Mouse (Mus musculus) hindbrain, embryonic 16.5 days (tissue): ENCODE data around the gene Kcna1. TPM values are rescaled to one million over a fixed set of nuclear protein-coding genes. Genes with fewer than 3 reads are reported as not detected.

Experiments
- ATAC-seq: fragments of 200-750 bp; cut with Nextera tagmentation; 2 replicates; pipeline ENCODE4 v1.8.0; 2017; ENCODE audit warnings: moderate TSS enrichment, moderate library complexity
- H3K27ac ChIP-seq: fragments of 300-500 bp; sonication (generic); 2 replicates; pipeline ENCODE4 v1.5.1; 2014; ENCODE audit warnings: low read depth, mild to moderate bottlenecking, control low read depth, low read length, moderate library complexity
- H3K27me3 ChIP-seq: fragments of 300-500 bp; sonication (generic); replicated peaks from 2 replicates; pipeline ENCODE4 v1.6.1; 2014; ENCODE audit warnings: low read length; ENCODE audit not compliant: control insufficient read depth, insufficient read depth
- H3K36me3 ChIP-seq: fragments of 300-500 bp; sonication (generic); 2 replicates; pipeline ENCODE4 v1.6.1; 2014; ENCODE audit warnings: mild to moderate bottlenecking, low read length, moderate library complexity, mixed read lengths; ENCODE audit not compliant: control insufficient read depth, insufficient read depth
- H3K4me1 ChIP-seq: fragments of 300-500 bp; sonication (generic); 2 replicates; pipeline ENCODE4 v1.6.1; 2014; ENCODE audit warnings: low read depth, low read length; ENCODE audit not compliant: control insufficient read depth, insufficient read depth
- H3K4me2 ChIP-seq: fragments of 300-500 bp; sonication (generic); 2 replicates; pipeline ENCODE4 v1.6.1; 2014; ENCODE audit warnings: mild to moderate bottlenecking, low read length, control low read depth, moderate library complexity
- H3K4me3 ChIP-seq: fragments of 300-500 bp; sonication (generic); 2 replicates; pipeline ENCODE4 v1.5.1; 2014; ENCODE audit warnings: mild to moderate bottlenecking, low read length, control low read depth, moderate library complexity
- H3K9ac ChIP-seq: fragments of 300-500 bp; sonication (generic); 2 replicates; pipeline ENCODE4 v1.6.1; 2014; ENCODE audit warnings: low read depth, mild to moderate bottlenecking, control low read depth, low read length, moderate library complexity
- H3K9me3 ChIP-seq: fragments of 300-500 bp; sonication (generic); 2 replicates; pipeline ENCODE4 v1.6.1; 2014; ENCODE audit warnings: mild to moderate bottlenecking, low read length, moderate library complexity; ENCODE audit not compliant: control insufficient read depth
- WGBS: fragments of 180-500 bp; shearing (Covaris S2); extraction: QIAGEN DNeasy Blood & Tissue Kit; methylation state at CpG from one replicate; pipeline ENCODE4 v1.1.7; 2014; 5-methylcytosine and 5-hydroxymethylcytosine counted together
- polyA plus RNA-seq: library from polyadenylated mRNA; unstranded; fragments of >200 nt; fragmentation: Nextera tagmentation; extraction: Ambion mirVana; gene quantifications from 2 replicates; pipeline ENCODE4 v1.2.1, GENCODE M21; 2015

Gene Kcna1
- polyA plus RNA-seq, 1 experiment from 2014 or later, result 5.5 TPM

DNA sequence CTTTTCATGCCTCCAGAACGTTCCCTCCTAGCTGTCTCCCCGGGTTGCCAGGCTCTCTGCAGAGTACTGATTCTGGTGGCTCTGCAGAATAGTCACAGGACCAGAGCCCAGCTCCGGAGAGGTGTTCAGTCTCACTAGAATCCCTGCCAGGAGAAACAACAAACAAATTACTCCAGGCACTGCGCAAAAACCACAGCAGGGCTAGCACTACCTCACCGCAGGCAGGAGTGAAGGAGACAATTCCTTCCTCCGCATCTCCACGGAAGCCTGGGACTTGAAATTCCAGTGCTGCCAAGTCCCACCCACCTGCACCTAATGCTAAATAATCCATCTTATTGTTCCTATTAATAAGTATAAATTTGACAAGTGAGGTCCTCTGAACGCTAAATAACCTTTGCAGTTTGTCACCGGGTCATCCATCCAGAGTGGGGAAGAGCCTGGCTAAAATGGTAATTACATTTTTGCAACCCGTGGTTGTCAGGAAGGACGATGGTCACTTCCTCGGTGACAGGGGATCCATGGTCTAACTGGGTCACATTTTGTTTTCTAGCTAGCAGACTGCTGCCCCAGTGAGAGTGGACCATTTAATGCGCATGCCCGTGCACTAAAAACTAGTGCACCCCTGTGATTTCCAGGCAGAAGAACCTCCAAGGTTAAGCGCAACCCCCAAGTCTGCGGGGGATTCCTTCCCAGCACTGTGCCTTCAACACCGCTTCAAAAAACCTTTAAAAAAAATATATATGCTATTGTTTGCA lies 36.8 kb downstream of the Kcna1 start:
- no peaks in the 10 kb centered on the region for H3K4me1 ChIP-seq
- H3K36me3 ChIP-seq, result no peaks in the 10 kb centered on the region
- no peak overlapping the region for H3K9ac ChIP-seq
- H3K4me3 ChIP-seq, result no peak overlapping the region
- no peak for ATAC-seq
- 60% methylated on average over 17 of the region's 17 CpGs for WGBS
- H3K4me2 ChIP-seq, result no peak overlapping the region
- no peak overlapping the region for H3K27ac ChIP-seq
- no peaks in the 10 kb centered on the region for H3K27me3 ChIP-seq
- H3K9me3 ChIP-seq, result no peaks in the 10 kb centered on the region

DNA sequence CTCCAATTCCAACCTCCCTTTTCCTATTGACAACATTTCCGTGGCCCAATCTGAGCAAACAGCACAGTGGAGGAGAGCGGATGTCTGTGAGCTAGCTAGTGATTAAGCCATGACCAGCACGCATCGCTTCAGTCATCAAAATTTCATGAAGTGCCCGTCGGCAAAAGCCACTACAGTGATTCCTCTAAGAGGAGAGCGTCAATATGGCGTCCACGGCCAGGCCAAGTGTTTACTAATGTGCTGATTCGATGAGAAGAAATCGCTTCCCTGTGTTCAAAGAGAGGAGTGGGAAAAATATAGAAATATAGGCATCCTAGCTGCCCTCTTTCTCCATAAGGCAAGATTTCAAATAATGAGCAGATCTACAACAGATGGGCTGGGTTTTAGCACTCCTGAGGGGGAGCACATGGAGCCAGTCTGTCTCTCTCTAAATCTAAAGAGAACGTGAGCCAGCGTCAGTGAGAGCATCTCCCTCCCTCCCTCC lies 44.3 kb downstream of the Kcna1 start:
- no peaks in the 10 kb centered on the region for H3K9me3 ChIP-seq
- no peak overlapping the region for H3K9ac ChIP-seq
- no peak overlapping the region for H3K4me3 ChIP-seq
- H3K4me1 ChIP-seq, result no peaks in the 10 kb centered on the region
- ATAC-seq, result peak; percentile 68
- no peaks in the 10 kb centered on the region for H3K27me3 ChIP-seq
- 67% methylated on average over 13 of the region's 13 CpGs for WGBS
- no peak overlapping the region for H3K4me2 ChIP-seq
- no peaks in the 10 kb centered on the region for H3K36me3 ChIP-seq
- H3K27ac ChIP-seq, result 0 out of 2 replicates have a peak overlapping the region, but pooled peaks have one; percentile 33

DNA sequence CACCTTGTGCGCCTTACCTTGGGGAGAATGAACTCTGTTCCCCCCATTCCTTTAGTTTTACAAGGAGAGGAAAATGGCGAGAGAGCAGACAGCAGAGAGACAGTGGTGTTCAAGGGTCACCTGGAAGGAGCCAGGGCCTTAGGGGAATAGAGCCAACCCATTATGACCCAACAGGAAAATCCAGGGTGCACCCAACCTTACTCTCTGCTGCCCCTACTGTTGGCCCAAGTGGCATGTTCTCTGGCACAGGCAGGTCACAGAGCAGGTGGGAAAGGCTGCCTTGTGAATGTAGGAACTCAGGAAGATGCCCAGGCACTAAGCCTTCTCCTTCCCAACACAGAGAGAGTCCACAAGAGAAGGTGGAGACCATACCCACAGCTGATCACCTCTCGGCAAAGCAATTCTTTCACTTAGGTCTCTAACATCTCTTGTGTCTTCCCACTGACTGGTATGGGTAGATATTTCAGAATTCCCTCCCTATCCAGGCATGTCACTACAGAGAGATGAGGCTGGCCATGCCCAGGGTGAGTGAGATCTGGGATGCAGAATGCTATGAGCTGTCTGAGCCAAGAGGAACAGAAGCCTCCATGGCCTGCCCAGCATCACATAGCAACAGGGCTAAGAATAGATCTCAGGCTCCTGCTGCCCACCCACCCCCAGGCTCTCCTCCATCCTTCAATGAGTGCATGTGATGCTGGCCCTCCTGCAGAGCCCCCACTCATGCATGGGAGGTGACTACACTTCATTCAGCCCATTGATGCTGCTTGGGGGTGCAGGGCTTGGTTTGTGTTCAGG lies 46.8 kb downstream of the Kcna1 start:
- Histone ChIP-seq H3K9ac (no peak overlapping the region), H3K4me1 (no peaks in the 10 kb centered on the region), H3K27ac (no peak overlapping the region), H3K9me3 (no peaks in the 10 kb centered on the region), H3K4me2 (no peak overlapping the region), H3K36me3 (no peaks in the 10 kb centered on the region), H3K4me3 (no peak overlapping the region), H3K27me3 (no peaks in the 10 kb centered on the region)
- ATAC-seq, result no peak
- 89% methylated on average over 3 of the region's 3 CpGs for WGBS

DNA sequence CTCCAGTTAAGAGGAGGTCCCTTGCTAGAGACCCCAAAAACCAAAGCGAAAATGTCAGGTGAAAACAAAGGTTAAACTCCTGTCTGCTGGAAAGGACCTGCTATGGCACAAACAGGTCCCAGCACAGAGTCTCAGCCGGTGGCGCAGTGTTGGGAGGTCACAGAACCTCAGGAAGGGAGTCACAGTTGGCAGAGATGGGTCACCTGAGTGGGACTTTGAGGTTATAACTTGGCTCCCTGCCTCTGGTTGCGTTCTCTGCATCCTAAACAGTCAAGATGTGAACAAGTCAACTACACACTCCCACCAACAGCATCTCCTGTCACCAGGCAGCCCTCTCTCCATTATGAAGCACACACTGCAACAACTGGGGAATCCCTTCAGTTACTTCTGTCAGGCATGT lies 48.4 kb downstream of the Kcna1 start:
- 95% methylated on average over 4 of the region's 4 CpGs for WGBS
- H3K27ac ChIP-seq, result no peak overlapping the region
- no peak overlapping the region for H3K9ac ChIP-seq
- no peak overlapping the region for H3K4me3 ChIP-seq
- no peaks in the 10 kb centered on the region for H3K36me3 ChIP-seq
- no peak for ATAC-seq
- H3K27me3 ChIP-seq, result no peaks in the 10 kb centered on the region
- H3K9me3 ChIP-seq, result no peaks in the 10 kb centered on the region
- H3K4me2 ChIP-seq, result no peak overlapping the region
- no peaks in the 10 kb centered on the region for H3K4me1 ChIP-seq

DNA sequence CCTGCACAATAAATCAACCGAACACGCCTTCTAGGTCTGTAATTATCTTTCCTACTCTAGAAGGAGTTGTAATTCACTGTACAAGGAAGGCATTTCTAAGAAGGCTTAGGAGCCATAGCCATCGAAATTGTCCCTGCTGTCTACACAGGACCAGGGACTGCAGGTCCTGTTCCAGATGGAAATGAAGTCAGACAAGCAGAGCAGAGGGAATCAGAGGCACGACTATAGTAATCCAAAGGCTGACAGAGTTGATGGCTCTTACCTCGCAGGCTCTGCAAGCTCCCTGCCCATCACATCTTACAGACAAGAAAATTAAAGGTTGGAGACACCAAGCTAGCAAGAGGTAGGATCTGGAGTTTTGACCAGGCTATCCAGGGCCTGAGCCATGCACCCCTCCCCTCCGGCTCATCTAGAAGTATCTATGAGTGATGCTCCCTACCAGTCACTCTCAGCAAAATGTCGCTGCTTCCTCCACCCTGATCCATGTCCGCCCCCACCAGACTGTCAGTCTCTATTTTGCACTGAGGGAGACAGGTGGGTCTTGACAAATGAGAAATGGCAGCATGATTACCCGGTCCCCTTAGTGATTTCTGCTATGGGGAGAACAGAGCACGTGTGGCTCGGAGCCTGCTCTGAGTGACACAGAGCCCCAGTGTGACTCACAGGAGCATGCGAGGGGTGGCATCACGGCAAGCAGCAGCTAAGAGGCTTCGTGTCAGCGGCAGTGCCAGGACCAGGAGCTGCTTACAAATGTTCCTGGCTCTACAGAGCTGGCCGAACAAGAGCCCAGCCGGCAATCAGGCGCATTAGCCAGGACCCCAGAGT lies 50.2 kb downstream of the Kcna1 start:
- Histone ChIP-seq H3K4me3 (no peak overlapping the region), H3K9me3 (no peaks in the 10 kb centered on the region), H3K9ac (no peak overlapping the region), H3K4me2 (no peak overlapping the region), H3K4me1 (no peaks in the 10 kb centered on the region), H3K27me3 (no peaks in the 10 kb centered on the region), H3K36me3 (no peaks in the 10 kb centered on the region), H3K27ac (no peak overlapping the region)
- ATAC-seq, result peak; percentile 25
- 75% methylated on average over 18 of the region's 18 CpGs for WGBS

DNA sequence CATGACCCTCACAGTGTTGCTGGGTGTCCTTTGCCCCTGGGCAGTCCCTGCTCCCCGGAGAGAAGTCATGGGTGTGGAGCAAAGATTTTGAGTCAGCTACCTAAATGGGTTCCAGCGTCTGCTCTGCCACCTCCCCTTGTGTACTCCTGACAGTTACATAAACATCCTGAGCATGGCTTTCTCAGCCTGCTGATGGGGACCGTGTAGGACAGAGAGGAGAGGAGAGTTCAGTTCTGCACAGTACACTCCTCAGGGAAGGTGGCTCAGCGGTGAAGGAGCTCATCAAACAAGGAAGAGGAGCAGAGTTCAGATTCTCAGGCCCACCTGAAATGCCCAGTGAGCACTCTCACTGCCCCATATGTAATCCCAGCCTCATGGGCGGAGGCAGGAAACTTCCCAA lies 51.1 kb downstream of the Kcna1 start:
- WGBS, result 55% methylated on average over 5 of the region's 5 CpGs
- no peaks in the 10 kb centered on the region for H3K36me3 ChIP-seq
- H3K4me2 ChIP-seq, result no peak overlapping the region
- no peak overlapping the region for H3K4me3 ChIP-seq
- ATAC-seq, result no peak
- no peaks in the 10 kb centered on the region for H3K27me3 ChIP-seq
- no peaks in the 10 kb centered on the region for H3K4me1 ChIP-seq
- no peak overlapping the region for H3K27ac ChIP-seq
- no peaks in the 10 kb centered on the region for H3K9me3 ChIP-seq
- no peak overlapping the region for H3K9ac ChIP-seq

DNA sequence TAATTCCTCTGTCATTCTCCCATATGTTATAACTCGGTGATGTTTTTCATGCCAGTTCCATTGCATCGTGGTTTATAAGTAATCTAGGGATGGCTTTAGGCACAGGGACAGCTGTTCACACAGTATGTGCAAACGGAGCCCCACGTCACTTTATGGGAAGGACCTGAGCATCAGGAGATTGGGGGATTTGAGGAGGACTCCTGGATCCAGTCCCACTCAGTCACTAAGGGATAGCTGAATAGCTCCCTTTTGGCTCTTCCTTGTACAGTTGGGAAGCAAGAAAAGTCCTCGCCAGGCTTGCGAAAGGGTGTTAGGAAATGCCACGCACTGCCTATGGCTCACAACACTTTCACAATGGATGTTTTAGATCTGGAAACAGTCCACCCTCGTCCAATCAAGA lies 51.8 kb downstream of the Kcna1 start:
- Histone ChIP-seq H3K4me2 (no peak overlapping the region), H3K27ac (no peak overlapping the region), H3K4me3 (no peak overlapping the region), H3K4me1 (no peaks in the 10 kb centered on the region), H3K36me3 (no peaks in the 10 kb centered on the region), H3K9ac (no peak overlapping the region), H3K27me3 (no peaks in the 10 kb centered on the region), H3K9me3 (no peaks in the 10 kb centered on the region)
- peak; percentile 37; the same call in 1 of the 2 replicates for ATAC-seq
- 72% methylated on average over 8 of the region's 8 CpGs for WGBS

DNA sequence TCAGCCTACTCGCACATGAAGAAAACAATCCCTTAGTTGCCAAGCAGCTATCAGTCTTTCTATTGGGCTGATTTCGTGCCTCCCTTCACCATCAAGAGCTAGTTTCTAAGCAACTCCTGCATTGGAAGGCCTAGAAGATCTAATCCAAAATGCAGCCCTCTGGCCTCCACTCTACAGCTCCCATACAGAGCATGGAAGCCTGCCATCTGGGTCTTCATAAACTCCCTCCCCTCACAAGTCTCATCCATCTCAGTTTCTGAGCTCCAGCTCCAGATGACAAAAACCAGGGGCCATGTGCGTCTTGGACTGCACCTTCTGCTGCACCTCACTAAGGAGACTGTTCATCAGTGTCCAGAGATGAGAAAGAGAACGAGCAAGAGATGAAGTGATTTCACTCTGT lies 52.8 kb downstream of the Kcna1 start:
- Histone ChIP-seq H3K9me3 (no peaks in the 10 kb centered on the region), H3K4me2 (no peak overlapping the region), H3K9ac (no peak overlapping the region), H3K36me3 (no peaks in the 10 kb centered on the region), H3K4me3 (no peak overlapping the region), H3K27me3 (no peaks in the 10 kb centered on the region), H3K4me1 (no peaks in the 10 kb centered on the region), H3K27ac (no peak overlapping the region)
- no peak for ATAC-seq
- WGBS, result 77% methylated on average over 4 of the region's 4 CpGs
